Mouse (Mus musculus) gonadal fat pad, adult 2 months (tissue): ENCODE data around the gene Oit3. TPM values are rescaled to one million over a fixed set of nuclear protein-coding genes. Genes with fewer than 3 reads are reported as not detected.

Source experiments
- polyA plus RNA-seq: library from polyadenylated mRNA; depleted of rRNA; stranded (reverse); fragments of >200 nt; gene quantifications from 2 replicates; pipeline ENCODE4 v1.2.3, GENCODE M21; 2012; rRNA removed

The Oit3 gene
- polyA plus RNA-seq, 1 experiment, result 0.32 TPM

Other genes with a start within 250 kb of the Oit3 start
- gene Sept10, start 219.9 kb downstream of the Oit3 start, polyA plus RNA-seq, result 13.3 and 14.6 TPM in 2 replicates
- 8.4 and 9.4 TPM in 2 replicates for gene Sowahc, start 219.8 kb downstream of the Oit3 start, polyA plus RNA-seq
- 9.5 and 9.6 TPM in 2 replicates for gene P4ha1, start 118.5 kb downstream of the Oit3 start, polyA plus RNA-seq
- gene Gm10273, start 46.1 kb downstream of the Oit3 start, polyA plus RNA-seq, result 15.0 and 15.5 TPM in 2 replicates
- gene Pla2g12b, start 38.1 kb downstream of the Oit3 start, polyA plus RNA-seq, result 0.14 and 0.37 TPM in 2 replicates
- gene Gm10322, start 174.3 kb upstream of the Oit3 start, polyA plus RNA-seq, result not detected in 2 replicates
- 6.6 and 7.3 TPM in 2 replicates for gene Mcu, start 174.9 kb upstream of the Oit3 start, polyA plus RNA-seq